Mouse (Mus musculus) yolk sac, embryonic 10.5 days (tissue): Measurements from ENCODE around the gene Tcte2.
A peak's percentile ranks its signal among the peaks of the same experiment; 100 is the strongest.

Experiments
- DNase-seq: peaks from one replicate; pipeline ENCODE4 v3.0.0-alpha.2; 2017; ENCODE audit warnings: low spot score

Tcte2 gene

DNA sequence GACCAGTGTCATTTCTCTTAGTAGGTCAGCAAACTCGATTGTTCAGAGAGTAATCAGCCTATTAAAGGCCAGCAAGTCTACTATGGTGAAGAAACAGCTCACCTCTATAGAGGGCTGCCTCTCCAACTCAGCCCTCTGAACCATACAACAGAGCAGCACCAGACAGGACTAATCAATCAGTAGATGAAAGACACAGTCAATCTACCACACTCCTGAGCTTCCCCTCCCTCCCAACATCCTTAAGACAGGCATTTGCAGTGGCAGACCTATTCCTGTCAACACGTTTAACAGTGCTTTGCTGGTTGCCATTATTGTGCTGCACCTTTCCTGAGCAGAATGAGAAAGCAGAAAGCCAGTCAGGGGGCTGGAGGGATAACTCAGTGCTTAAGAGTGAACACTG is 16.3 kb downstream of the Tcte2 start:
- no peak for DNase-seq

DNA sequence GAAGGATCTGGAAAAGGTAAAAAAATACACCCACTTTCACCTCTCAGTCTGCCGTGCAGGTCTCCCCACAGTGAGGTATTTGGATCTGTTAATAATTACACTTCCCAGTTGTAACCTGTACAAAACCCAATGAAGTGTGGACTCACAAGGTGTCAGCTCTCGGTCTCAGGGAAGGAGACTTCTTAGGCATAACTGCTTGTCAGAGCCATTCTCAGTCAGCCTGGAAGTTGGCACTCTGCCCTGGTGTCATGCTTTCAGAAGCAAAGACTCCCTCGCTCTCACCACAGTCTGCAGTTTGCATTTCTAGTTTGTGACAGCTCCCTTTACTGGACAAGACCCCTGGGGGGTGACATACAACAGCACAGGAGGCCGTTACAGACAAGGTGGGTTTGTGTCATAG is 16.8 kb downstream of the Tcte2 start:
- DNase-seq = no peak

DNA sequence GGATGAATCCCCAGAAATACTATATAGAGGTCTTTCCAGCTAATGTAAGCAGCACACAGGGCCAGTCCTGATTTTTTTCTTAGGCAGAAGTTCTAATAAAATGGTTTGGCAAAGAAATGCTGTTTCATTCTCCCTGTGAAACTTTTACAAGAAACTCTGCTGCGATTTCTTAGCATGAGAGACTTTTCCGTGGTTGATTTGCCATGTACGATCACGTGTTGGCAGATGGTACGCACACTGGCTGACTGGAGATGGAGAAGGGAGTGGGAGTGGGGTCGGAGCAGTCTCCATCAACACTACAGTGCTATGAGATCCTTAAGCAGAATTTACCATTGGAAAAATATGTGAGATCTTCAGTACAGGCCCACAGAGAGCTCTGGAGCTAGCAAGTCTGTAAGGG is 17.4 kb downstream of the Tcte2 start:
- DNase-seq = no peak

DNA sequence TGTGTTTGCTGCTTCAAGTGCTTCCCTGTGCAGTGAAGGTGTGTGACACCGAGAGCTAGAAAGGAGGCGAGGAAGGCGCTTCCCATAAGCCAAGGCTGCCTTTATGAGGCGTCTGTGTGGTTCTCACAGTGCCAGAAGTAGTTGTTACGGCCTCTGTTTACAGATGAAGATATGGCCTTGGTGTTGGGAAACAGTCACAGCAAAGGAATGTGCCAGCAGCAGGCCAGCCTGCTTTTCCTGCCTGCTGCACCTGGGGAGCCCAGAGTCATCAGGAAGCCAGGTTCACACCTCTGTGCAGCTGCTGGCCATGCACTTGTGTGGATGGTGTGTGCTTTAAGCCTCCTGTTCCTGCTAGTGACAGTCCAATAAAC is 17.9 kb downstream of the Tcte2 start:
- DNase-seq = peak; percentile 65

DNA sequence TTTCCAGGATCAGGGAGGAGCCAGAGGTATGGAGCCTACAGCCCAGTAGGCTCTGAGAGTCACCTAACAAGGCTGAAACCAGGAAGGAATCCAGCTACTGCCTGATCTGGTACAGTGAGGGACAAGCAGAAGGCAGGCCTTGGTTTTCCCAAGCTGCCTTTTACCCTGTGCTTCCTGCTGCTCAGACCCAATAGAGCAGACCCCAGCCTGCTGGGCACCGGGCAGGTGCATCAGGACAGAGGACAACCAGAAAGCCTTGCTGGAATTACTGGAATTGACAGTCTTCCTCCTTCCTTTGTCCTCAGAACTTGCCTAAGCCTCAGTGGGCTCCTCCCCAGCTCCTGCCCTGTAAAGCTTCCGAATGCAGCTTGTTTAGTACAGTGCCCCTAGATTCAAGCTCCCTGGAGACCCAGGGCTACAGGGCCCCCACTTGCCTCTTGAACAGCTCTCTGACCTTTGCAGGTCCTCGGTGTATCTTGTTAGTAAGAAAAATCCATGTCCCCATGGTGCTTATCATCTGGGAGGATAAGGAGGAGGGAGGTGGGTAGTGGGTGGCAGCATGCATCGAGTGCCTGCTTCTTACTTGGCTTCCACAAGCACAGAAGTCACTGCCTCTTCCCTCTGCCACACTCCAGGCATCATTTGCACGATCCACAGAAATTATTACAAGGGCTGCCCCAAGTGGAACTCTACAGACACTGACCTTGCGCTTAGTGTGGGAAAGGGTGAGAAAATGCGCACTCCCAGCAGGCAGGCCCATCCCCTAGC is 18.5 kb downstream of the Tcte2 start:
- no peak for DNase-seq

DNA sequence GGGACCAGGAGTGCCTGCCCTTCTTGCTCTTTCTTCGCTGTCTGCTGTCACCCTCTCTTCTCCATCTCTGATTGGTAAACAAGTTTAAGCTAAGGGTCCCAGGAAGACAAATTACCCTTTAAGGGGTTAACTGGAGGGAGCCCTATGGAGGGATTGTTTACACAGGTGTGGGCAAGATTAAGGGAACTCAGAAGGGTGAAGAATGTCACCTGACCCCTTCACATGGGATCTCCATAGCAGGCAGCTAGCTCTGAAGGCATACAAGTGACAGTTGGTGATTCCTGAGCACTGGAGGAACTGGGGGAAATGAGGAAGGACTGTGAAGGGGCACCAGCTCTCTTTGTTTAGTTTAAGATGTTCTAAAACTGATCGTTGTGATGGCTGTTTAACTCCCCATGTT is 19.3 kb downstream of the Tcte2 start:
- no peak for DNase-seq

DNA sequence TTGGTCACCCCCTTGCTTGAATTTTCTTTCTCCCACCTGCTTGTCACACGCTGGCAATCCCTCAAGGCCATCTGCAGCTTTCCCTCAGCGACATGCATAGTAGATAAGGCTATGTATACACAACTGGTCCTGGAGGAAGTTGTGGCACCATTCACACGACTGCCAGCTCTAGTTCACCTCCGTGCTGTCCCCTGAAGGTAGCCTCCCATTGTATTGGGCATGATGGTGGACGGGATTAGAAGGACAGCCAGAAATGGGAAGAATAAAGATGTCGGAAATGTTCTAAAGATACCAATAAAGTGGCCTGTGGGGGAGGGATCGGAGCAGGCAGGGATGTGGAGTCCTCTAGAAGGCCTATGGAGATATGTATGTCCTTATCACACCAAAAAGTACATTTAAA is 20.0 kb downstream of the Tcte2 start:
- DNase-seq = no peak

DNA sequence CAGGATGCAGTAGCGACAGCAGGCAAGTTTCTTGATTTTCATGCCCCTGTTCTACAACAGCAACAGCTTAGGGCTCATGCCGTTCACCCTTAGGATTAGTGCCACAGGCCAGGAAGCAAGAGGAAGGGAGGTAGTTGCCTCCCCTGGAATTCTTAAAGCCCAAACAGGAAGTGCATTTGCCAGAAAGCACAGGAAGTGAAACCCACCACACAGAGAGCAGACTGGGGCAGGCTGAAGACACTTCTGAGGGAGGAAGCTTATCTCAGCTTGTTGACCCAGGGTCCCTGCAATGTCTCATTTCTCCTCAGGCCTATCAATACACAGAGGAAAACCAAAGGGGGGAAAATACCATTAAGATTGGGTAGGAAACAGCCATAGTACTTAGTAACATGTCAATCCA is 20.8 kb downstream of the Tcte2 start:
- no peak for DNase-seq

DNA sequence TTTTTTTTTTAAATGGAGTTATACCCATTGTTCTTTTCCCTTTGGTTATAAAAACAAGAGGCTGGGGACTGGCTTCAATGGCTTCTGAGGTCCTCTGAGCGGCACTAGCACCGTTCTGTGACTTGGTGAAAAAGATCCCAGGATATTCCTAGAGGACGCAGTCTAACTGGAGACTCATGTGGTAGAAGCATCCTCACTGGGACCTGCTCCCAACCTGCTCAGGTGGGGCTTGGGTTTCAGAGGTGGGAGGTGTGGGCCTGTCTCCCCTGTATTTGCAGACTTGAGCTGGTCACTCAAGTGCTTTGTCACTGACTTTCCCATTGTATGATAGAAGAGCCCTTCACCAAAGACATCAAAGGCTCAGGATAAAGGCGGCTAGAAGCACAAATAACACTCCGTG is 21.6 kb downstream of the Tcte2 start:
- no peak for DNase-seq

DNA sequence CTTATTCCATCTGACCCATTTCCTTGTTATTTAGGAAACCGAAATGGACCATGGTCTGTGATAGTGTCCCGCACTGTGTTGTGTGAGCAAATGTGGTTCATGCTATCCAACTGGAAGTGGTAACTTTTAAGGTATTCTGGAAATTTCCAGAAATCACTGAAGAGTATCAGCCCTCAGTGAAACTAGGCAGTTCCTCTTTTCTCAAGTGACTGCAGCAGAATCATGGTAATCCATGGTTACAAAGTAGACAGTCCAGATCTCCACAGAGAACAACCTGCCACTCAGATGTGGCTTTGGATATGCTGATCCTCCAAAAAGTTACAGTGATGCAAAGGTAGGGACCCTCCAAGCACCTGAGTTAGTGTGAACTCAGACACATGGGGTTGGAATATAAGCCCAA is 22.7 kb downstream of the Tcte2 start:
- DNase-seq = no peak

DNA sequence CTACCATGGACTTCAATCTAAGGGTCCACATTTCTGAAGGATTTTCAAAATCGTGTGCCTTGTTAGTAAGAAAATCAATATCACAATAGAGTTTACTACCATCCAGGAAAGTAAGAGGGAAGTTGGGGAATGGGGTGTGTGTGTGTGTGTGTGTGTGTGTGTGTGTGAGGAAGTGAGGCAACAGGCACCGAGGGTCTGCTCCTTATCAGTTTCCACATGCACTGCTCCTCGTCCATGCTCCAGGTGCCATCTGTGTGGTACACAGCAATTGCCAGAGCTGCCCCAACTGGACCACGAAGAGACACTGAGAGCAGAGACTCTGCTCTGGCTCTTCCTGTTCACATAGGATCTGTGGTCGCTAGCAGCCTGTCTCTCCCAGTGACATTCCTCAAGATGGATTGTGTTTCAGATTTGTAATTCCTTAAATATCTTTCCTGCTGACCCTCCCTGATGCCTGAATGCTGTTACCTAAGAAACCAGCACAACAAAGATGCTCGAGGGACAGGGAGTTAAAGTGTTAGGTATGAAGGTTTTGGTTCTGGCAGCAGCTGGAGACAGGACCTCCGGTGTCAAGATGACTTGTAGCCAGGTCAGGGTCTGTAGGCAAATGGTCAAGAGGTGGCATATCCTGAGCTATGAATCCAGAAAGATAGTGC is 23.4 kb downstream of the Tcte2 start:
- DNase-seq = no peak

DNA sequence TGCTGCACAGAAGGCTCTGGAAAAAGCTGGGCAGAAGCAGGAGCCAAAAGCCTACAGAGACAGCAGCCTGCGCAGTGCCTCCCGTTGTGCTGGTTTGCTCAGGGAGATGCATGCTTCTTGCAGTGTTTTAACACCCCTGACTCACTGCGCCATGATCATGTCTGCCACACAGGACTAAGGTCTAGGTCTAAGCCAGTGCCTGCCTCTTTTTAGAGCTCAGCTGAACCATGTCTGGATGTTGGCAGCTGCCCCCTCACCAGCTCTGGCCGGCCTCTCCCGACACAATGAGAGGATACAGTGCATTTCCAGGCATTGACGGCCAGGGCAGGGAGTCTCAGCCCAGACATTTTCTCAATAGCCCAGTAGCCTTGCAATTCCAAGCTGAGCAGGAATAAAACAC is 24.3 kb downstream of the Tcte2 start:
- no peak for DNase-seq

DNA sequence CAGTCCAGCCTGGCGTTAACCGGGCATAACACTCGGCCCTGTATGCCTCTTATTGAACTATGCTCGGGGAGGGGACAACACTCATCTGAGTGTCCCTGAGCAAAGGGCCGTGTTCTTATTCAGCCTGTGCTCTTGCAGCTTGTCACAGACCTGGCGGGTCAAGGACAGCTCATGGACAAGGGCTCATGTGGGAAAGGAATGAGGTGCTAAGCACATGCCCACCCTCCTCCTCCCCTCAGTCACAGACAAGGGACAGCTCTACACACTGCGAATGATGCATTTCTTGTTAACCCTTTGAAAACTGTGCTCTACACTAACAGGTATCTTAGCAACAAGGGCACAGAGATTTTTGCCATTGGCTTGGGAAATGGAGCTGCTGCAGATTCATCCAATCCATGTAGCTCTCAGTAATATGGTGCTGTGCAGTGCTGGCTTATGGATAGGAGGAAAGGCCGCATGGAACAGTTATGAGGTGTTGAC is 25.8 kb downstream of the Tcte2 start:
- no peak for DNase-seq

DNA sequence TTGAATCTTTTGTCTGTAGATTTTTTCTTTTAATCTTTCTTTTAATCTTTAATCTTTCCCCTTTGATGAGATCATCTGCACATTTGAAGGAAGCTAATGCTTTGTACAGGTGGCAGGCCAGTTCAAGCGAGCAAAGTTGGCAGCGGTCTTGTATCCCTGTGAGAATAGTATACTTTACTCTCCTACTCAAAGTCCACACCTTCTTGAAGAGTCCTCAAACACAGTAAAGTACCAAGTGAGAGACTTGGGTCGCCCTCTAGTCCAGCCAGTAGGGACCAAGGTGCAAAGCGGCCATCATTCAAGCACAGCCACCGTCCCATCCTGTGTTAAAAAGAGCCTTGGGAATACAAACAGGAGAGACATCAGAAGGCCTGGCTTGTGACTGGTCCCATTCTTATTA is 26.6 kb downstream of the Tcte2 start:
- no peak for DNase-seq

DNA sequence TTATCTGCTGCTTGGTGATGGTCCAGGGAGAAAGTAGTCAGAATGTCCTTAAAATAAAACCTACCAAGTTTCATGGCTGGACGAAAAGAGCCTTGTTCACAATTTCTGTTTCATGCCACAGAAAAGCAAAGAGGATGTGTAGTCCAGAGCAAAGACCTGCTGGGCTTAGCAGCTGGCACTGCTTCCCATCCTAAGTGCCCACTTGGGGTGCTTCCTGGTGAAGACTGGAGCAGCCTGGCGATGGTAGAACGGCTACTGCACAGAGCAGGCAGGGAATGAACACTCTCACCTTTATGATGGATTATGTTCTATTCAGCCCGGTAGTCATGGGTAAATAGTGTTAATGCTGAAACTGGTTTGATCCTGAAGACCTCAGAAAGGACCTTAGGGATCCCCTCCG is 27.7 kb downstream of the Tcte2 start:
- DNase-seq = no peak

DNA sequence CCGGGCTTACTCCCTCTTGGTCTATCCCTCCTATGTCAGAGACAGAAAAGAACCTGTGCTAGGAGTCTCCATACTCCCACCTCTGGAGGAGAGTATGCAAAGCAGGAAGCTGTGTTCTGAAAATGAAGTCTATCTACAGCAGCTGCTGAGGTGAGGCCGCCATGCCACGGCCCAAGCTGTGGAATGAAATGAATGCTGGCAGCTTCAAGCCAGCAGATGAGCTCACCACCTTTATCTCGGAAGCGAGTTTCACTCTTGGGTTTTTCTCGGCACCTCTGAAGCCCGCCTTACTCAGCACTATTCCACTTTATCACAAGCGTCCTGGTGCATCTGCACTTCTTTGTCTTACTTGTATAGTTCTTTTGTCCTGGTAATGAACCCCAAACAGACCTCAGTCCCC is 28.9 kb downstream of the Tcte2 start:
- no peak for DNase-seq

DNA sequence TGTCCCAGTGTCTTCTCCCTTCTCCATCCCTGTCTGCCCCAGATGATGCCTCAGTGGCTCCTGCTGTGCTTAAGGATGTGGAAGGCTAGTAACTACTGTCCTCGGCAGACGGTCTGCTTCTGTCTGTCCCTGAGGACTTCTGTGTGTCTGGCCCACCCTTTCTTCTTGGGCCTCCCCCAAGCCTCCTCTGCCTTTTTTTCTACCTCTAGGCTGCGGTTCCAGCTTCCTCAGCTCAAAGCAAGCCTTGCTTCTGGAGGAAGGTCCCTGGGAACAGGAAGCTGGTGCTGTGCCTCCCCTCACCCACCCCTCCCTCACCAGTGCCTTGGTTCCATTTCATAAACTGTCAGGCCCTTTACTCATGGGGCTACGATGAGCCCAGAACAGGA is 29.9 kb downstream of the Tcte2 start:
- no peak for DNase-seq

DNA sequence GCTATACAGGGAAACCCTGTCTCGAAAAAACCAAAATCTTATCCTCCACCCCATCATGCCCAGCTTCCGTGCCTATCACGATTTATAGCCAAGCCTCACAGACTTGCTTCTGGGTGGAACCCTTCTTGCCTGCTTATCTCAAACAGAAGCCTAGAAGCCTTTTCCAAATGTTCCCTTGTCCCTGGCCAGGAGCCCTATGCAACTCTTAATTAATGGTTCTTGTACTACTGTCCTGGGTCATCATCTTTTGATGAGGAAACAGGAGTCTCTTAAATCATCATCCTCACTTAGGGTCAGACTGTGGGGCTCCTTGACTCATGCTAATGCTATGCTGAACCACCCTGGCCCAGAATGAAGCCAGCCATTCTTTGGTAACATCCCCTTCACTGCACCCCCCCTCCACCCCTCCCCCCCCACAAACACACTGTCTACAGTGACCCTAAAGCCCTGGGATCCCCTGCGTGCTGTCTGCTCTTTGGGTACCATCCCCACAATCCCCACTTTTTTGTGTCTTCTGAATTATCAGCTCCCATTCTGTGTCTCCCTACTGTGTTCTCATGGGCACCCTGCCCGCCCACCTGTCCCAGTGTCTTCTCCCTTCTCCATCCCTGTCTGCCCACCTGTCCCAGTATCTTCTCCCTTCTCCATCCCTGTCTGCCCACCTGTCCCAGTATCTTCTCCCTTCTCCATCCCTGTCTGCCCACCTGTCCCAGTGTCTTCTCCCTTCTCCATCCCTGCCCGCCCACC is 30.5 kb downstream of the Tcte2 start:
- DNase-seq = no peak

DNA sequence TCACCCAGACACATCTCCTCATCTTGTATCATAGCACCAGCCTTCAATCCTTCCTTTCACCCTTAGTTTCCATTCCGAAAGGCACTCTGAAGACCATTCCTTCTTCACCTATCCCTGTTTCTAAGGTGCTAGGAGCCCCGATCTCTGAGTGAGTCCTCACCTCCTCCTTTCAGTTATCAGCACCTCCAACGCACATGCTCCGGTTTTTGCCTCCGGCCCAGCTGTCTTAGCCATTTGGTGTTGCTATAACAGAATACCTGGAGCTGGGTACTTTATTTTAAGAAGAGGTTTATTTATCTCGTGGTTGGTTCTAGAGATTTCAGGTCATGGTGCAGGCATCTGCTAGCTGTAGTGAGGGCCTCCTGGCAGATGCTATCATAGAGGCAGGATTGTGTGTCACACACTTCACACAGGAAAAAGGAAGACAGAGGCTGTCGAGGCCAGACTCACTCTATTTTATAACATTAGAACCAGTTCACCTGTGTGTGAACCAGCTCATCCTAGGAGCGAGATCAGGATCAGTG is 34.7 kb downstream of the Tcte2 start:
- no peak for DNase-seq

DNA sequence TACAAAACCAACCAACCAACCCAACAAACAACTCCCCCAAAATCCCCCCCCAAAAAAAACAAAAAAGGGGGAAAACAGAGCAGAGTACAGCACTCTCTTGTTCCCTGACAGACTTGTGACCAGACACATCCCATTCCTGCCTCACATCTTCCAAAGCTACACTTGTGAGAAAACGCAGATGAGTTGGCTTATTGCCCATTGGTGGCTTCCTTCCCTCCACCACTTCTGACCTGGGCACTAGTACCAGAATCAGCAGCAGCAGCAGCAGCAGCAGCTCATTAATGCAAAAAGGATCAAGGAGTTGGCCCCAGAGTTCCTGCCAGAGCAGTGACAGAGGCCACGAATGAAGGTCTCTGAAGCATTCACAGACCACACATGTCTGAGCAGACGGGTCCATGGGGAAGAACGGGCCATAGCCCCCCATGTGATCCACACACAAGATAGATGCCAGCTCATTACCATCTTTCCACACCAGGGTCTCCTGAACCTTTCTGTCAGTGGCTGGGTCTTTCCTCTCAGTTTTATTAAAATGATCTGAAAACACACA is 36.5 kb downstream of the Tcte2 start:
- DNase-seq = no peak

DNA sequence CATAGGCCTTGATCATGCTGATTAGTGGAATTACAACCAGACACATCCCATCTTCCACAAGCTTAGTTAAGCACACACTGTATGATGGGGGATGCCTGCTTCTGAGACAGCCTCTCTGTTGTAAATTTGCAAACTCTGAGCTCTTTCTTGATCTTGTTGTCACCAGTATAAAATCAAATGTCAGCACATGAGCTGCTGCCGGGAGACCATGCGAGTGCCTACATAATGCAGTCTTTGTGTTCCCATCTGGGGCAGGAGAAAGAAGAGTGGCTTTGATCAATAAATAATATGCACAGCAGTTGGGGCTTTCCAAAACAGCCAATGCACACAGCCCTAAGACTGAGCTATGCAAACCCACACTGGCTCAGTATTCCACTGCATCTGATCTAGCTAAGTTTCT is 39.2 kb downstream of the Tcte2 start:
- DNase-seq = no peak

DNA sequence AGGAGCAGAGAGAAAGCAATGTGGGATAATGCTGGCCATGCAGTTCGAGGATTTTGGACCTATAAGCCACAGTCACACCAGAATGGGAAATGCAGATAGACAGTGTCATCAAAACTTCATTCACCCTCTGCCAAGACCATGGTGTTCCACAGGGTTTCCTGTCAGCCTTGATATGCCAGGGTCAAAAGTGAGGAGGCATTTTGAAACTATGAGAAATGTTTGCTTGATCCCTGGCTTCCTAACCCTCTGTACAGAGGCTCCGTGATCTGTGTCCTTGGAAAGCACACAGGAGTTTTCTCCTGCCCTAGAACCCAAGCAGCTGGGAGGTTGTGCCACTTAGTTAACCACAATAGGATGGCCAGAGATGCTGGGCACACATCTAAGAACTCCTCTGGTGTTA is 40.3 kb downstream of the Tcte2 start:
- no peak for DNase-seq

DNA sequence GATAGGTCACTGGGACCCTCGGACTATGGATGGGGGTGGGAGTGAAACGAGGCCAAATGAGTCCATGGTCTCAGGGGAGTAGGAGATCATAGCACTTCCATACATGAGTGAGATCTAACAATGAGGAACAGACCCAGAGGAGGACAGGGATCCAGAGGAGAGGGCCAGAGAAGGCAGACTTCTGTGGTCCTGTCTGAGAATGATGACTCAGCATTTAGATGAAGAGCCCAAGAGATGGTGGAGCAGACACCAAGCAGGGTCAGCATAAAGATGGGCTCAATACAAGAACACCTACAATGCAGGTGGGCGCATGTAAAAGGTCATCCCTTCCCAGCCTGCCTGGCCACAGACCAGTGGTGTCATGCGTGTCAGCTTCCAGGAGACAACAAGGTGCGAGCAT is 41.4 kb downstream of the Tcte2 start:
- no peak for DNase-seq
